Mouse (Mus musculus): Measurements from ENCODE around the gene Golm1.

The Golm1 gene

DNA sequence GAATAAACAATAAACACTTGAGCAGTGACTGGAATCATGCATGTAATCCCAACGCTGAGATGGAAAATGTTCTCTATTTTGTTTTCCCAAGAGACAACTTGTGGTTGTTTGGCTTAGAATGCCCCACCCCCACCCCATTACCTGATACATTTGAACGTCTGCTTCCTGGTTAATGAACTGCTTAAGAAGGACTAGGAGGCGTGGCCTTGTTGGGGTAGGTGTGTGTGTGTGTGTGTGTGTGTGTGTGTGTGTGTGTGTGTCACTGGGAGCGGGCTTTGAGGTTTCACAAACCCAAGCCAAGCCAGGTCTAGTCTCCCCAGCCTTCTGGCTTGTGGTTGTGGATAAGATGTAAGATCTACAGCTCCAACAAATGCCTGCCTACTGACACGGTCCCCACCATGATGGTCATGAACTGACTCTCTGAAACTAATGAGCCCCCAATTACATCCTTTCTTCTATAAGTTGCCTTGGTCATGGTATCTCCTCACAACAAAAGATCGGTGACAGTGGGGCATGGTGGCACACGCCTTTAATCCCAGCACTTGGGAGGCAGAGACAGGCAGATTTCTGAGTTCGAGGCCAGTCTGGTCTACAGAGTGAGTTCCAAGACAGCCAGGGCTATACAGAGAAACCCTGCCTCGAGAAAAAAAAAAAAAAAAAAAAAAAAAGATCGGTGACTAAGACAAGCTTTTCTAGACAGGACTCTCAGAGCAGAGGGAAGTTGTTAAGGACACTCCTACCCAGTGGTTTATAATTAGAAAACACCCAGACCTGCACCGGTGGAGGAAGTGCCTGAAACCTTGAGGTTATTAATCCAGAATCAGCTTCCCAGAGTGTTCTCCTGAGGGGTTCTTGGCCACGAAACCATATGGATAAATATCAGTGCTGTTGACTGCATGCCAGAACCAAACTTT, 962 bp upstream of the Golm1 start:
- DNase-seq (ENCODE audit: extremely low spot score, low read depth, low spot score) = no peak

DNA sequence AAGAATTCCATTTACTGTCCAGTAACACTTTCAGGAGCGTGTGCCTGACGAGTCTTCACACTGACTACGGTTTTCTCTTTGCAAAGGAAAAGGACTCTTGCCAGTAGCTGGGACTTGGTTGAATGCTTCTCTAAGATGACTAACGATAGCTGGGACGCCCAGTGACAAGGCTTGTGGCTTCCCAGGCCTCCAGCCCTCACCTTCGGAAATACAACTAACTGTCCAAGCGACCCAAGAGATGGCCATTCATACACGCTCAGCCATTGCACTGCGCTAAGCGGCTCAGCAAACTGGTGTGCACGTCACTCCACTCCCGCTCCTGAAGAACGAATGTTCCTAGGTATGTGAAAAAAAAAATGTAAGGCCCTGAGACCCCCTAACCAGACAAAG, 855 bp downstream of the Golm1 start:
- DNase-seq (ENCODE audit: extremely low spot score, low read depth, low spot score) = peak; percentile 44

DNA sequence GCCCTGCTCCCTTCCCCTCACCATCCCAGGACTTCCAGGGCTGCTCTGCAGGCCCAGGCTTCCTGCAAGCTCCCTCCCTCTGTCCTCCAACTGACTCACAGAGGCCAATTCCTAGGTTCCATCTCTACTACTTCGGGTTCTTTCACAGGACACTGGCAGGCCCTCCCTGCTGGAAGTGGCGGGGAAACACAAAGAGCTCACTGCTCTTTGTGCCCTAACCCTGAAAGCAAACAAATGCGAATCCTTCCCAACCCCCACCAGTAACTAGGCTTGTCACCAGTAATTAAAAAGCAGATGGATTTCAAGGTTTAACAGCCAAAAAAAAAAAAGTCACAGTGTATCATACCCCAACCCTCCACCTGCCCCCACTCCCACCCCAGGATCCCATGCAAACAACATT, 1.4 kb downstream of the Golm1 start:
- DNase-seq (ENCODE audit: extremely low spot score, low read depth, low spot score) = no peak

DNA sequence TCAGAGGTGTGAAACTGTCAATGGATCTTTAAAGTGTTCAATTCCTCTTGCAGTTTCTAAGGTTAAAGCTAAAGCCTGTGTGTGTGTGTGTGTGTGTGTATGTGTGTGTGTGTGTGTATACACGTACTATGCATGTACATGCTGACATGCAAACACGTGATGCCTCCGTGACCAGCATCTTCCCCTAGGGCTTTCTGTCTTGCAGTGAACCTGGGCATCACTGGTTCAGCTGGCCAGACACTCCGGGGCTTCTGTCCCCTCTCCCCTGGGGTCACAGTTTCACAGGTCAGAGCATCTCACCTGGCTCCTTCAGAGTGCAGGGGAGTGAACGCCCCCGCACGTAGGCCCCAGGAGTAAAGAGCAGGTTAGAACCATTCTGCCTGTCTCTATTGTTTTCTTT, 2.0 kb downstream of the Golm1 start:
- no peak for DNase-seq (ENCODE audit: extremely low spot score, low read depth, low spot score)

DNA sequence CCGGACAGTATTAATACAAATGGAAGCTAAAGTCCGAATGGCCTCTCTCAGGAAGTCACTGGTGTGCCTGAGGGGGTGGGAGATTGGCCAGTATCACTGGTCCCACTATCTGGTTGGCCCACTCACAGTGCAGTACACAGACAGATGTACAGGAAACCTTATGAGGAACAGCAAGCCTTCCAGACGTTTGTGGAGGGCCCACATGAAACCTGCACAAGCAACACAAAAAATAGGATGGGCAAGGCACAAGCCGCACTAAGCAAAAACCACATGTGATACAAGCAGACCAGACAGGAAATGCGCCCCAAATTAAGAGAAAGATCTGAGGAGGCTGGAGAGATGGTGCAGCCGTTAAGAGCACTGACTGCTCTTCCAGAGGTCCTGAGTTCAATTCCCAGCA, 3.4 kb downstream of the Golm1 start:
- DNase-seq (ENCODE audit: extremely low spot score, low read depth, low spot score) = no peak

DNA sequence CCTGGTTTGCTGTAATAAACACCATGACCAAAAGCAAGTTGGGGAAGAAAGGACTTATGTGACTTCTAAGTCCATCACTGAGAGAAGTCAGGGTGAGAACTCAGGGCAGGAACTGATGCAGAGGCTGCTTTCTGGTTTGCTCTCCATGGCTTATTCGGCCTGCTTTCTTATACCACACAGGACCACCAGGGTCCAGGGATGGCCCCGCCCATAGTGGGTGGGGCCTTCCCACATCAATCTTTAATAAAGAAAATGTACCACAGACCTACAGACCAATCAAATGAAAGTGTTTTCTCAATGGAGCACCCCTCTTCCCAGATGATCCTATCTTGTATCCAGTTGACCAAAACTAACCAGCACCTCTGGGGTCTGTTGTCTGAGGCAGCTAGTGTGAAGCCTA, 4.1 kb downstream of the Golm1 start:
- no peak for DNase-seq (ENCODE audit: extremely low spot score, low read depth, low spot score)

DNA sequence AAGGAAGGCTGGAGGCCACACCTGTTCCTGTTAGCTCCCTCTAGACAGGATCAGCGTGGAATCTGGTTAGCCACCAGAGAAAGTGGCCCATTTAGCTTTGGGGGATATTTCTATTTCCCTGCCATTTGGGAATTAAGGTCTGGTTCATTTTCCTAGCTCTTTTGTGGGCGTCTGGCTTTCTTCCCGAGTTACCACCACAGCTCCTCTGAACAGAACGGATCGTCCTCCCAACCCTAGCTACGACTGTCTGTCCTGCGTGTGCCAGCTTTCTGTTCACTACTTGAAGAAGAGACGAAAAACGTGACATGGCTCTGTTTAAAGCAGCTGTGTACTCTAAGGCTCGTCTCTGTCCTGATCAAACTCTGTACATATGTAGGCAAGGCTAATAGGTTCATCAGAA, 5.7 kb downstream of the Golm1 start:
- no peak for DNase-seq (ENCODE audit: extremely low spot score, low read depth, low spot score)

DNA sequence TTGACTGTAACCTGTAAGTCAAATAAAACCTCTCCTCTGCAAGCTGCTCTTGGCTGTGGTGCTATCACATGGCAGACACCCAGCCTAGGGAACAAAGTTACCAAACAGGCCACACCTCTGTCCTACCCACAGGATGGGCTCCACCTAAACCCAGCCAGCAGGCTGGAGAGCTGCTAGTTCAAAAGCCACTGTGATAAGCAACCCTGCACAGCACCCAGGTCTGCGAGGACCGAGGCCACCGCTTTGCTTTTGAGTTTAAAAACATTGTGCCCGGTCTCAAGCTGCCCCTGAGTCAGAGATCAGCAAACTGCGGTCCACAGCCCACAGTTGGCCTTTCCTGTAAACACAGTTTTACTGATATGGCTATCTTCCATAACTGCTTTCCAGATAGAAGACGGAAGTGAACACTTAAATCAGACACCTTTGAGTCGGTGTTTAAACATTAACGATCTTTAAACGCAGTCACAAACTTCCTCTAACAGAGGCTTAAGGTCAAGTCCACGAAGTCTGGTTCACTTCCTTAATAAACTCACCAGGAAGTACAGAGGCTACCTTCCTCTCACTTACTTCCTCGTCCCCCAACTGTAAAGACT, 7.0 kb downstream of the Golm1 start:
- no peak for DNase-seq (ENCODE audit: extremely low spot score, low read depth, low spot score)

DNA sequence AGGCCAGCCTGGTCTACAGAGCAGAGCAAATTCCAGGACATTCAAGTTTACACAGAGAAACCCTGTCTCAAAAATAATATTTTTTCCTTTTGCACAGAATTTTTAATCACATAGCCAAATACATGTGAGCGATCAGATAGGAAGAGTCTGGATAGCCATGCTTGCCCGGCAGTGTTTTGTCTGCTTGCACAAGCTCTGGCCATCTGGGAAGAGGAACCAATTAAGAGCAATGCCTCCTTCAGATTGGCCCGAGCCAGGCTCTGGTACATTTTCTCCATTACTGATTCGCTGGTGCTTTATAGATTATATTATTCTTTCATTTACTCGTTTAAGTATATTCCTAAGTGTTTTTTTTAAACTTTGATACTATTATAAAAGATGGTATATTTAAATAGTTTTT, 7.8 kb downstream of the Golm1 start:
- DNase-seq (ENCODE audit: extremely low spot score, low read depth, low spot score) = no peak

DNA sequence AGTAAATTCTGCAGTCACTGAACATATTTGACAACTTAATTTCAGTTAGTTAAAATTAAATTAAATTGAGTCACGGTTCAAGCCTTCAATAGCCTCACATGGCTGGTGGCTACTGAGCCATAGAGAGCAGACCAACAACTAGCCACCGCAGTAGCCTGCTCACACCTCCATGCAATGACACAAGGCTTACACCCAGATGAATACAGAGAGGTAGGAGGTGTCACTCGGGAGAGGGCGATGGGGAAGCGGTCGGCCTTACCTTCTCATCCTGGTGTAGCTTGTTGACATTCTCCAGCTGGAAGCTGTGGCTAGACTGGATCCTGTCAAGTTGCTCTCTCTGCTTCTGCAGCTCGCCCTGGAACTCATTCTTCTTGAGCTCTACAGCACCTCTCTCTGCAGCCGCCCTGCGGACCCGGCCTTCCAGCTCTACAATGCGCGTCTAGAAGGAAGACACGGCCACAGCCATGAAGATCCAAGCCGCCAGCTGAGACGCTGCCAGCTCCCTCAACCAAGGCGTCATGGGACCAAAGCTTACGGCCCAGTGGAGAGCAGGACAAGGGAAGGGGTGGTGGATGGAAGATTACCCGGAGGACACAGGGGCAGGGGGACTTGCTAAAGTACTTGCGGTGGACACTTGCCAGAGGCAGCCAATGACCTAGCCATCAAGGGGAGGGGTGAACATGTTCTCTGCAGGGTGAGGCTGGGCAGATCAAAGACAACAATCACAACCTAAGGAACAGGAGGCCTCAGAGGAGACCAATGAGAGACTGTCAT, 11.5 kb downstream of the Golm1 start:
- DNase-seq (ENCODE audit: extremely low spot score, low read depth, low spot score) = no peak

DNA sequence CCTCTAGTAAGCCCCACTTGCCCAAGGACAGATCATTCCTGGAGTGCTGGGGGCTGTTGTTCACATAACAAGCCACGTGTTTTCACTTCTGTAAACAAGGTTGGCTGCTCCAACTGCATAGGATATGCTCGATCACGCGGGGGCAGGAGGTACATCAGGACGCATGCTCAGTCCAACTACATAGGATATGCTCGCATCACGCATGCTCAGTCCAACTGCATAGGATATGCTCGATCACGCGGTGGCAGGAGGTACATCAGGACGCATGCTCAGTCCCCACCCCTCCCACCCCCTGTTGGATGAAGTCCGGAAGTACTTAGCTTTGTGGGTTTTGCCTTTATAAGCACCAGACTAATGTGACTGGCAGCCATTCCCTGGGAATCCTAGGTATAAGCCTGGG, 13.6 kb downstream of the Golm1 start:
- DNase-seq (ENCODE audit: extremely low spot score, low read depth, low spot score) = no peak

DNA sequence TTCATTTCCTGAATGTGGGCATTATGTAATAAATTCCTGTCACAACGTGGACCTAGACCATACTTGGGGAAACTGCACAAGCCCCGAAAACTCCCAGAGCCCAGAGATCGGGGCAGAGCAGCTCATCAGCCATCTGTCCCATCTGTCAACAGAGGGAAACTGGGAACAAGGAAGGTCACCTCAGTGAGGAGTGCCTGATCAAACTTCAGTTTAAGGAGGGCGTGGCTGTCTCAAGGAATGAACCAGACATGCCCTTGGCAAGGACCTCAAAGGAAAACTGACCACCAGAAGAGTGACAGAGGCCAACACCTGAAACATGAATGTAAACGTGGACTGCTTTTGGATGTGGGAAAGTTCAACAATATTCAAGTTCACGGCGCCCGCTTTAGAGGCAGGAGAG, 14.2 kb downstream of the Golm1 start:
- no peak for DNase-seq (ENCODE audit: extremely low spot score, low read depth, low spot score)

DNA sequence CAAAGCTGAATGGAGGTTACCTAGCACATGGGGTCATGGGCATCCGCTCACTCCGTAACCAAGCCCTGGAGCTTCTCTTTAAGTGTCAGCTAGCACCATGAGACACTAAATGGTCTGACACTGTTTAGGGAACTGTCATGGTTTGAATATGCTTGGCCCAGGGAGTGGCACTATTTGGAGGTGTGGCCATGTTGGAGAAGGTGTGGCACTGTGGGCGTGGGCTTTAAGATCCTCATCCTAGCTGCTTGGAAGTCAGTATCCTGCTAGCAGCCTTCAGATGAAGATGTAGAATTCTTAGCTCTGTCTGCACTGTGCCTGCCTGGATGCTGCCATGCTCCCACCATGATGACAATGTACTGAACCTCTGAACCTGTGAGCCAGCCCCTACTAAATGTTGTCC, 15.2 kb downstream of the Golm1 start:
- DNase-seq (ENCODE audit: extremely low spot score, low read depth, low spot score) = no peak

DNA sequence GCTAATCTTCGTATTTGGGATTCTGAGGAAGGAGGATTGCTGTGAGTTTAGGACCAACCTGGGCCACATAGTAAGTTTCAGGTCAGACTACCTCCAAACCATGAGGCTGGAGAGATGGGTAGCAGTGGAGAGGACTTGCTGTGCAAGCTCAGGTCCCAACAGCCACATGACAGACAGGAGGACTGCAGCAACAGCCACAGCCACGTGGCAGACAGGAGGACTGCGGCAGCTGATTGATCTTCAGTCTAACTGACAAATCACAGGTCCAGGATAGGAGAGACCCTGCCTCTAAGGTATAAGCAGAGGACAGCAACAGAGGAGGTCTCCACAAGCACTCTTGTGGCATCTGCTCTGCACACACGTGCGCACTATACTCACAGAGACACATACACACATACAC, 17.8 kb downstream of the Golm1 start:
- DNase-seq (ENCODE audit: extremely low spot score, low read depth, low spot score) = no peak

DNA sequence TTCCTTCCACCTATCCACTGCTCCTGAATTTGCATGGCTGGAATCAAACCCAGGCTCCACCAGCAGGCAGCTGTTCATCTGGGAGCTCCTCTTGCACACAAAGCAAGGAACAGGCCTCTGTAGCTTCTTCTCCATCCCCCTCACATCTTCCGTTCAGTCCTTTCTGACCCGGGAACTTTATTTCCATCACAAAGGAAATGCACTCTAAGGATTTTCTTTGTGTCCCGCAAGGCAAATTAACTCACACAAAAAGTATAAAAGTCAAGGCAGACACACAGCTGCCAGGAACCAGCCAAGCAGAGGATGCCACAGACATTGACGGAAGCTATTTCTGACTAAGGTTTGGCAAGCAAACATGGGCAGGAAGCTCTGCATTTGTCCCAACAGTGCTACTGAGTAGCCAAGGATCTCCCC, 18.6 kb downstream of the Golm1 start:
- DNase-seq (ENCODE audit: extremely low spot score, low read depth, low spot score) = no peak

DNA sequence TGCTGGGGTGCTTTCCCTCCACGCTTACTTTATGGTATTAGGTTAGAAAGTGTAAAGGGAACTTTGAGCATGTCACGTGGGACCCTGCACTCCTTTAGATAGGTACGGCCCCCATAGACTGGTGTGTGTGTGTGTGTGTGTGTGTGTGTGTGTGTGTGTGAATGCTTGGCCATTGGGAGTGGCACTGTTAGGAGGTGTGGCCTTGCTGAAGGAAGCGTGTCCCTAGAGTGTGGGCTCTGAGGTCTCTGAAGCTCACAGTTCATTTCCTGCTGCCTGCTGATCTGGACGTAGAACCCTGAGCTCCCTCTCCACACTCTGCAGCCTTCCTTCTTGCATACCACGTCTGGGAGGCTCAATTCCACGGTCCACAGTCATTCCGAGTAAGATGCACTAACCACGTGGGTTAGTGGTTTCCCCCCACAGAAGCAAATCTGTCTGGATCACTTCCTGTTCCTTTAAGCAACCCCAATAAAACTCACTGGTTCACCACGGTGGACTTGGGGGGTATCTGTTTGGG, 19.2 kb downstream of the Golm1 start:
- DNase-seq (ENCODE audit: extremely low spot score, low read depth, low spot score) = no peak

DNA sequence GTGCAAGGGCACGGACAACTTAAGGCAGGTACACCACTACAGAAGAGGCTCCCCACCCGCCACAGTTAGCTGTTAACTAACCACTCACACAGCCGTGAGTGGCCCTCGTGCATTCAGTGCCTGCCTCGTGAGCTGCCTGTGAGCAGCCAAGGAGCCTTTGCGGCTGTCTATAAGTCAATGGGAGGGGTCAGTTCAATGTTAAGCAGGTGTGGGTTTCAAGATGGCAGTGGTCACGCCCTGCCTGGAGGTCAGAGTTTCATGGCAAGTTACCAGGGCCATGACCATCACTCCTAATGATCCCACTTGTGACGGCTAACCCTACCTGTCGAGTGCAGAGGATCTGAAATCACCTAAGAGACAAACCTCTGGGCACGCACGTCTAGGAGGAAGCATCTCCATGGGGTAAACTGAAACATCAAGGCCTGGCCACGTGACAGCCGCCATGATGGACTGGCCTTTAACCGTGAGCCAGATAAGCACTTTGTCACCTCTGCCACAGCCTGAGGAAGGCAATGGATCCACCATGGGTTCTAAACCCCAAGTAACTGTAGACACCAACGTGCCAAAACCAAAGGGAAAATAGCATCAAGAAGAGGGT, 19.8 kb downstream of the Golm1 start:
- no peak for DNase-seq (ENCODE audit: extremely low spot score, low read depth, low spot score)

DNA sequence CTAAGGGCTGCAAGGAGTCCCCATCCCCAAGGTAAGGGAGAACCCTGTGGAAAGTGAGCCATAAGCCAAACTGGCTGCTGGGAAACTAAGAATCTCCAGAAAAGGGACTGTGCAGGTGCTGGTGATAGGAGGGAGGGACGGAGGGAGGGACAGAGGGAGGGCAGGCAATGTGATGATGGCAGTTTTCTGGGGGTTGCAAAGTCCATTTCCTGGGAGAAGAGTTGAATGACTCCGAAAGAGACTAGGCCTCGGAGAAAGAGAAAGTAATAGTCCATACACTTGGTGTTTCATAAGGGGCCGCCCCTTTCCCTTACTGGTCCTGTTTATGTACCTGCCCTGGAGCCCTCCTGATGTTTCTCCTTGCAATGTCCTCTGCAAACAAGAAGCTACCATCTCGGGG, 21.1 kb downstream of the Golm1 start:
- DNase-seq (ENCODE audit: extremely low spot score, low read depth, low spot score) = no peak

DNA sequence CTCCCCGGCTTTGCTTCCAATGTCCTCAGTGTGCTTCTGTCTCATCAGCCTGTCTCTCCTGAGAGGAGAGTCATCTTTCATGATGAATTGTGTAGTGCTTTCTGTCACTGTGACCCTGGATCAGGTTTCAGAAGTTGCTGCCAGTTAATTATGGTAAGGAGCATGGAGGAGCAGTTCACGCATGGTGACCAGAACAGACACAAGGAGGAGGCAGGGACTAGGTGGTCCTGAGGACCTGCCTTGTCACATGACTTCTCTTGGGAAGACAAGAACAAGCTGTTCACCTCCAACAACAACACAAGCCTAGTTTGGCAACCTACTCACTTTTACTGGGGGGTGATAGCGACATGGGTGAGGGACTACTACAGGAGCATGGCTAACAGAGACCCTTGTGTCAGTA, 22.5 kb downstream of the Golm1 start:
- DNase-seq (ENCODE audit: extremely low spot score, low read depth, low spot score) = no peak

DNA sequence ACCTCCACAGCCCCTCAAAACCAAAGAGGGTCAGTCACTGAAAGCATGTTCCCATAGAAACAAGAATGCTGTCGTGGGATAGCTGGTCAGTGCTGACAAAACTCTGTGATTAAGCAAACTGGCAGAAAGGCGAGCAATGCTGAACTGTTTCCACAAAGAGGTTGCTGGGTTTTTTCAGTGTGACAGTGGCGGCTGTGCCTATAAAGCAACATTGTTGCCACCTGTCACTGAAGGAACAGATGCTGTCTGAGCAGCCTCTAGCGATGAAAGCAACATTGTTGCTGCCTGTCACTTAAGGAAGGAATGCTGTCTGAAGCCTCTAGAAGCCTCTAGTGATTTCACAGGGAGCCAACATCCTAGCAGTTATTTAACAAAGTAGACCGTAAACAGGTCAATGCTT, 23.0 kb downstream of the Golm1 start:
- no peak for DNase-seq (ENCODE audit: extremely low spot score, low read depth, low spot score)

DNA sequence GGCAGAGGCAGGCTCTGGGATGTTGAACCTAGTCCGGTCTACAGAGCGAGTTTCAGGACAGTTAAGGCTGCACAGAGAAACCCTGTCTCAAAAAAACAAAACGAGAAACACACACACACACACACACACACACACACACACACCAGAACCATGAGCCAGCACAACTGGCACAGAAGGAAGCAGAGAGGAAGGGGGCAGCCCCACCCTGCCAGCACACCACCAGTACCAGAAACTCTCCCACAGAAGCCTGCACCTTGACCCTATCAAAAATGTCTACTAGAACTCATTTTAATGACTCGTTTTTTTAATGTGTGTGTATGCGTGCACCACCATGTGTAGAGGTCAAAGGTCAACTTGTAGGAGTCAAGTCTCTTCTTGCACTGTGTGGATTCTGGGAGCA, 25.8 kb downstream of the Golm1 start:
- no peak for DNase-seq (ENCODE audit: extremely low spot score, low read depth, low spot score)
